Mouse (Mus musculus): Measurements from ENCODE around the gene Mrps2.

DNA sequence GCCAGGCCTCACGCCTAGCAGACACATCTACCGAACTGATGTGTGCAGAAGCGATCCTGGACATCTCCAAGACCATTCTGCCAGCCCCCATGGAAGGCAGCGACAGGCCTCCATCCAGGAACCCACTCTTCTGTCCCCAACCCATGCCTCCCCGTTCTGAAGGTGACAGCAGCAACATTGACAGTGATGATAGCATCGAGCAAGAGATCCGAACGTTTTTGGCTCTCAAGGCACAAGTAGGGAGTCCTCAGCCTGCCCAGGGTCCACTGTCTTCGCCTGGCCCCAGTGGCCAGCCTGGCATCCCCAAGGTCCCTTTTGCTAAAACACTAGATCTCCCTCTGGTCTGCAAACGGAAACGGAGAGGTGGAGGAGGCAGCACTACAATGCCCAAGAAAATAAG, 16.2 kb upstream of the Mrps2 start:
- no peak for TF ChIP-seq POLR2A (IDR thresholded peaks at IDR 0.05; ENCODE audit: extremely low read depth, insufficient read depth, low read length)
- no peak for TF ChIP-seq CTCF (IDR thresholded peaks at IDR 0.05; ENCODE audit: extremely low read depth, insufficient read depth, low read length)
